Mouse (Mus musculus) sigmoid colon, adult 10 weeks (tissue): Measurements from ENCODE around the gene Grn. TPM values are rescaled to one million over a fixed set of nuclear protein-coding genes. Genes with fewer than 3 reads are reported as not detected.

ENCODE experiments used
- polyA plus RNA-seq: library from polyadenylated mRNA; stranded (reverse); fragments of 350-450 nt; fragmentation: Illumina TruSeq; extraction: RNeasy Lipid Tissue Mini Kit (QIAGEN cat#74804); gene quantifications from one replicate; pipeline ENCODE4 v1.2.3, GENCODE M21; 2014; ENCODE audit warnings: low read depth, low replicate concordance

The Grn gene
- polyA plus RNA-seq, result 9.7 TPM

GRCm38 (mm10) chr11:102430121-102431017, at the start of gene Grn:
Gene Grn, plus strand, starts transcription at chr11:102430315.

GRCm38 (mm10) chr11:102393238-102393634, 36.9 kb upstream of the Grn start, which contains the start of gene Rundc3a:
Gene Rundc3a, plus strand, starts transcription at chr11:102393403.

DNA sequence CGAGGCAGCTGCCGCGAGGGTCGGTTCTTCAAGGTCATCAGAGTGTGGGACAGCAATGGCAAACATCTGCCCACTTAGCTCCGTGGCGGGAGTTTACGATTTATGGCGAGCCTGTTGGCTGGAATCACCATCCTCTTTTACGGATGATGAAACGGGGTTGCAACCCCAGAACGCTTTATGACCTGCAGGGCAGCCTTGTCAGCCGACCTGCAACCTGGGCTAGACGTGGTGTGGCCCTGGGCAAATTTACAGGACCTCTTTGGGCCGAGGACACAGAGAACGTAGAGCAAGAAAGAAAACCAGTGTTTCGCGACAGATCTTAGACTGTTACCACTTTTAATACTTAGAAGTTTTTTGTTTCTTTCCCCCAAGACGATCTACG, 22.3 kb upstream of the Grn start, which contains the start of gene Slc25a39:
Slc25a39 (minus strand) TSS at position 113 of the 382 bp plus-strand sequence.

GRCm38 (mm10) chr11:102447497-102447896, 17.4 kb downstream of the Grn start, which contains the start of gene Fam171a2:
Gene Fam171a2, minus strand, starts transcription at chr11:102447682.

GRCm38 (mm10) chr11:102469648-102470357, 39.7 kb downstream of the Grn start, which contains the start of gene Itga2b:
Gene Itga2b, minus strand, starts transcription at chr11:102470122.

Other genes with a start within 250 kb of the Grn start
- gene Lsm12, start 245.0 kb upstream of the Grn start, polyA plus RNA-seq, result 57.3 TPM
- 3.1 TPM for gene G6pc3, start 240.7 kb upstream of the Grn start, polyA plus RNA-seq
- 2.8 TPM for gene Hdac5, start 200.1 kb upstream of the Grn start, polyA plus RNA-seq
- gene BC030867, start 181.4 kb upstream of the Grn start, polyA plus RNA-seq, result not detected
- 0.66 TPM for gene Asb16, start 161.6 kb upstream of the Grn start, polyA plus RNA-seq
- 7.2 TPM for gene Tmub2, start 145.4 kb upstream of the Grn start, polyA plus RNA-seq
- gene Atxn7l3, start 133.7 kb upstream of the Grn start, polyA plus RNA-seq, result 8.9 TPM
- 48.8 TPM for gene Ubtf, start 110.6 kb upstream of the Grn start, polyA plus RNA-seq
- gene Slc4a1, start 64.1 kb upstream of the Grn start, polyA plus RNA-seq, result not detected
- gene Rundc3a, start 36.9 kb upstream of the Grn start, polyA plus RNA-seq, result 0.32 TPM
- 8.5 TPM for gene Slc25a39, start 22.4 kb upstream of the Grn start, polyA plus RNA-seq
- gene Fam171a2, start 17.4 kb downstream of the Grn start, polyA plus RNA-seq, result not detected
- not detected for gene Itga2b, start 39.8 kb downstream of the Grn start, polyA plus RNA-seq
- 30.0 TPM for gene Gpatch8, start 126.1 kb downstream of the Grn start, polyA plus RNA-seq
- 11.8 TPM for gene Gm11627, start 149.1 kb downstream of the Grn start, polyA plus RNA-seq
- 2.8 TPM for gene Fzd2, start 174.1 kb downstream of the Grn start, polyA plus RNA-seq
- not detected for gene Meioc, start 233.4 kb downstream of the Grn start, polyA plus RNA-seq